Mouse (Mus musculus) cortical plate, adult 2 months (tissue): ENCODE data around the gene Ankrd55.

Experiments used
- CTCF ChIP-seq: fragments of 200-500 bp; IDR thresholded peaks from 2 replicates; pipeline ENCODE4 v1.5.1; 2011; ENCODE audit warnings: mild to moderate bottlenecking, control low read depth, low read length; ENCODE audit not compliant: insufficient read depth; ENCODE audit errors: extremely low read depth
- POLR2A ChIP-seq: fragments of 200-500 bp; IDR thresholded peaks from 2 replicates; pipeline ENCODE4 v1.6.1; 2011; ENCODE audit warnings: mild to moderate bottlenecking, low read length, control low read depth; ENCODE audit not compliant: insufficient read depth; ENCODE audit errors: extremely low read depth

GRCm38 (mm10) chr13:112292489-112292888 is 4.2 kb downstream of the Ankrd55 start:
- no peak for TF ChIP-seq POLR2A
- no peak for TF ChIP-seq CTCF
